Mouse (Mus musculus): ENCODE measurements around the gene Cdc6.

DNA sequence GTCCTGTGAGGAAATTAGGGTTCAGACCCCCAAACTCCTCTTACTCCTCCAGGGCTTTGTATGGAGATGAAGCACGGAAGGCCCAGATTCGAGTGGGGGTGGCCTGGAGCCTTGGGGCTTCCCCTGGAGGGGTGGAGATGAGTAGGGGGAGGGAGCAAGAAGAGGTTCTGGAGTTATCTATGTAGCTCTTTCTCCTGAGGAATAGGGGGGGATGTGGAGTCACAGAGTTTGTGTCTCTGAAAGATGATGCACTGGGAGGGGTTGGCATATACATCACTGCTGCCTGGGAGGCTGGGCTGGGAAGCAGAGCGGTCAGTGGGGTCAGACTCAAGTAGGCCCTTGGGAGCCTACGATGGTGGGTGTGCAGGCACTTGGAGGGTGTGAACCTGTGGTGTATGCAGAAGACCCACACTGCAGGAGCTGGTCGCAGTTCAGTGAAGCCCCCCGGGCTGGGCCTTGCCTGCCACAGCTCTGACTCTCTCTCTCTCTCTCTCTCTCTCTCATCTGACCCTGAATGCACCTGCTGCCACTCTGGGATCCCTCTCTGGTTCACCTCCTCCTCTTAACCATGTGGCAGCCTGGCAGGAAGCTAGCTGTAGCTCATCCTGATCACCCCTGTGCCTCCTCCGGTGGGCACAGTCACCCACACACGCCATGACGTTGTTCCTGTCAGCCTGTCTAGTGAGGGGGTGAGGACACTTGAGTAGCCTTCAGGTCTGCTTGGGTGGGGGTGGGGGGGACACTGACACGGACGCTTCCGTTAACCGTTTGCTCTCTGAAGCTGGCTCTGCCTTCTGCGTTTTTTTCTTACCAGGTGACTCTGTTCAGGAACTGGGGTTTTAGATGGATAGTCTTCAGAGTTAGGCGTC, 31.7 kb downstream of the Cdc6 start:
- TF ChIP-seq CTCF (IDR thresholded peaks at IDR 0.05; ENCODE audit: low read depth), result no peak
- TF ChIP-seq EP300 (optimal IDR thresholded peaks at IDR 0.05), result no peak
